Mouse (Mus musculus): ENCODE results near the gene Gm21854. TPM values are rescaled to one million over a fixed set of nuclear protein-coding genes. Genes with fewer than 3 reads are reported as not detected.
"Not testable (repeated sequence)": the region's sequence is repeated elsewhere in the genome, so short reads cannot be mapped to it uniquely, and the experiment has no call there.

Gene Gm21854
- total RNA-seq (2021) = not detected

GRCm38 (mm10) chrY:5656686-5657085 is at the start of gene Gm21854:
Gm21854 (plus strand) TSS chrY:5656986.
- intact Hi-C loops (cut with DNase I) = not testable (repeated sequence)

More at GRCm38 (mm10) chrY:5656686-5657085, at the start of gene Gm21854:
- DNase-seq = not testable (repeated sequence)

Other genes starting within 250 kb of the Gm21854 start
- not detected for gene Gm20914, start 69.0 kb downstream of the Gm21854 start, total RNA-seq (2021)
- not detected for gene Gm28171, start 136.4 kb downstream of the Gm21854 start, total RNA-seq (2021)

Measured in heart, postnatal 36 days (tissue).